In genomic region chr15:4228055-4228454, GRCm38 (mm10) we compare ENCODE assay signal across 28 mouse cellular contexts.
A peak's percentile ranks its signal among the peaks of the same experiment; 100 is the strongest.
DNase-seq lines count a peak whose midpoint lies in the region; ATAC-seq and TF ChIP-seq lines count a peak whose summit lies in the region.
"Had no signal": no experiment of that assay in that cellular context is flagged by ENCODE, and none has a peak within 500 bp of the region (broad histone marks: within the 10 kb centered on the region; RNA-seq: fewer than 3 reads in every experiment).

No protein-coding gene starts in this region.

- H3K4me3 ChIP-seq in kidney, embryonic 14.5 days (ENCODE audit: low read length): no peak overlapping the region
- H3K4me3 ChIP-seq in kidney, adult 2 months (ENCODE audit: insufficient read depth, low read depth, low read length): no peak overlapping the region
- H3K4me3 ChIP-seq in limb, embryonic 13.5 days: no peak overlapping the region
- H3K4me3 ChIP-seq in limb, embryonic 10.5 days: no peak overlapping the region
- no peak overlapping the region for H3K4me3 ChIP-seq in embryonic facial prominence, embryonic 14.5 days (ENCODE audit: low read depth, low read length)
- no peak overlapping the region for H3K4me3 ChIP-seq in forebrain, embryonic 16.5 days (replicated peaks; ENCODE audit: low read length)
- H3K4me3 ChIP-seq: erythroblast, embryonic 14.5 days; forebrain, embryonic 12.5 days; heart, adult 2 months; heart, embryonic 15.5 days; hindbrain, embryonic 13.5 days; liver, embryonic 15.5 days; midbrain, embryonic 15.5 days; stomach, embryonic 15.5 days had no signal

- no peak for TF ChIP-seq POLR2A in kidney, adult 2 months (IDR thresholded peaks at IDR 0.05; ENCODE audit: low read depth, low read length)

- no peaks in the 10 kb centered on the region for H3K36me3 ChIP-seq in kidney, embryonic 14.5 days (ENCODE audit: control insufficient read depth, insufficient read depth, low read length)
- H3K36me3 ChIP-seq in kidney, adult 2 months (ENCODE audit: control insufficient read depth, insufficient read depth, low read length): no peaks in the 10 kb centered on the region
- H3K36me3 ChIP-seq in limb, embryonic 13.5 days: no peaks in the 10 kb centered on the region
- no peaks in the 10 kb centered on the region for H3K36me3 ChIP-seq in limb, embryonic 10.5 days
- H3K36me3 ChIP-seq in embryonic facial prominence, embryonic 14.5 days (ENCODE audit: control insufficient read depth, insufficient read depth, low read length): no peaks in the 10 kb centered on the region
- no peaks in the 10 kb centered on the region for H3K36me3 ChIP-seq in forebrain, embryonic 16.5 days (ENCODE audit: control insufficient read depth, insufficient read depth)
- H3K36me3 ChIP-seq: forebrain, embryonic 12.5 days; heart, embryonic 15.5 days; hindbrain, embryonic 13.5 days; liver, embryonic 15.5 days; midbrain, embryonic 15.5 days; stomach, embryonic 15.5 days had no signal

- no peak overlapping the region for H3K4me2 ChIP-seq in kidney, embryonic 14.5 days (replicated peaks; ENCODE audit: low read depth, low read length)
- no peak overlapping the region for H3K4me2 ChIP-seq in limb, embryonic 13.5 days (replicated peaks)
- no peak overlapping the region for H3K4me2 ChIP-seq in embryonic facial prominence, embryonic 14.5 days (ENCODE audit: low read depth, low read length)
- no peak overlapping the region for H3K4me2 ChIP-seq in forebrain, embryonic 16.5 days (ENCODE audit: low read length)
- H3K4me2 ChIP-seq: forebrain, embryonic 12.5 days; heart, embryonic 15.5 days; hindbrain, embryonic 13.5 days; liver, embryonic 15.5 days; midbrain, embryonic 15.5 days; stomach, embryonic 15.5 days had no signal

- H3K27ac ChIP-seq in kidney, embryonic 14.5 days (ENCODE audit: low read depth, low read length): no peak overlapping the region
- no peak overlapping the region for H3K27ac ChIP-seq in kidney, adult 2 months (ENCODE audit: insufficient read depth, low read depth, low read length)
- H3K27ac ChIP-seq in limb, embryonic 13.5 days: no peak overlapping the region
- no peak overlapping the region for H3K27ac ChIP-seq in limb, embryonic 10.5 days
- H3K27ac ChIP-seq in embryonic facial prominence, embryonic 14.5 days (replicated peaks; ENCODE audit: low read depth, low read length): no peak overlapping the region
- no peak overlapping the region for H3K27ac ChIP-seq in forebrain, embryonic 16.5 days (ENCODE audit: low read length)
- H3K27ac ChIP-seq: forebrain, embryonic 12.5 days; heart, adult 2 months; heart, embryonic 15.5 days; hindbrain, embryonic 13.5 days; liver, embryonic 15.5 days; midbrain, embryonic 15.5 days; stomach, embryonic 15.5 days had no signal

- H3K9me3 ChIP-seq in kidney, embryonic 14.5 days (ENCODE audit: control insufficient read depth, low read length): no peaks in the 10 kb centered on the region
- no peaks in the 10 kb centered on the region for H3K9me3 ChIP-seq in limb, embryonic 13.5 days
- no peaks in the 10 kb centered on the region for H3K9me3 ChIP-seq in limb, embryonic 10.5 days (replicated peaks)
- H3K9me3 ChIP-seq in embryonic facial prominence, embryonic 14.5 days (ENCODE audit: control insufficient read depth, low read length): no peaks in the 10 kb centered on the region
- H3K9me3 ChIP-seq in forebrain, embryonic 16.5 days (ENCODE audit: control insufficient read depth, low read length): no peaks in the 10 kb centered on the region
- H3K9me3 ChIP-seq: forebrain, embryonic 12.5 days; heart, embryonic 15.5 days; hindbrain, embryonic 13.5 days; liver, embryonic 15.5 days; midbrain, embryonic 15.5 days; stomach, embryonic 15.5 days had no signal

- no peaks in the 10 kb centered on the region for H3K4me1 ChIP-seq in kidney, embryonic 14.5 days (ENCODE audit: control insufficient read depth, insufficient read depth, low read length)
- no peaks in the 10 kb centered on the region for H3K4me1 ChIP-seq in kidney, adult 2 months (ENCODE audit: control insufficient read depth, insufficient read depth, low read length)
- H3K4me1 ChIP-seq in limb, embryonic 13.5 days: no peaks in the 10 kb centered on the region
- no peaks in the 10 kb centered on the region for H3K4me1 ChIP-seq in limb, embryonic 10.5 days
- no peaks in the 10 kb centered on the region for H3K4me1 ChIP-seq in embryonic facial prominence, embryonic 14.5 days (ENCODE audit: control insufficient read depth, insufficient read depth, low read length)
- H3K4me1 ChIP-seq in forebrain, embryonic 16.5 days (replicated peaks; ENCODE audit: control insufficient read depth, insufficient read depth, low read length): no peaks in the 10 kb centered on the region
- H3K4me1 ChIP-seq: forebrain, embryonic 12.5 days; hindbrain, embryonic 13.5 days; liver, embryonic 15.5 days; midbrain, embryonic 15.5 days; stomach, embryonic 15.5 days had no signal

- ATAC-seq in kidney, embryonic 14.5 days (ENCODE audit: low FRiP score, low TSS enrichment): peak; percentile 91; the same call in 1 of the 2 replicates
- peak; percentile 61 for ATAC-seq in limb, embryonic 13.5 days (ENCODE audit: low FRiP score, low read depth)
- ATAC-seq in embryonic facial prominence, embryonic 14.5 days (ENCODE audit: low read depth): no peak
- ATAC-seq in forebrain, embryonic 16.5 days: no peak
- ATAC-seq: CD4-positive, CD25-positive, alpha-beta regulatory T cell, adult 4 months; midbrain, embryonic 15.5 days had no signal

- no peak overlapping the region for H3K9ac ChIP-seq in kidney, embryonic 14.5 days (ENCODE audit: low read depth, low read length)
- no peak overlapping the region for H3K9ac ChIP-seq in limb, embryonic 13.5 days
- no peak overlapping the region for H3K9ac ChIP-seq in embryonic facial prominence, embryonic 14.5 days (ENCODE audit: low read depth, low read length)
- H3K9ac ChIP-seq in forebrain, embryonic 16.5 days (replicated peaks; ENCODE audit: low read depth, low read length): no peak overlapping the region
- H3K9ac ChIP-seq: forebrain, embryonic 12.5 days; heart, embryonic 15.5 days; hindbrain, embryonic 13.5 days; liver, embryonic 15.5 days; midbrain, embryonic 15.5 days; stomach, embryonic 15.5 days had no signal

- H3K27me3 ChIP-seq in kidney, embryonic 14.5 days (ENCODE audit: control insufficient read depth, insufficient read depth, low read length): no peaks in the 10 kb centered on the region
- H3K27me3 ChIP-seq in kidney, adult 2 months (replicated peaks; ENCODE audit: control insufficient read depth, insufficient read depth, low read length): no peaks in the 10 kb centered on the region
- H3K27me3 ChIP-seq in limb, embryonic 13.5 days: no peaks in the 10 kb centered on the region
- no peaks in the 10 kb centered on the region for H3K27me3 ChIP-seq in limb, embryonic 10.5 days (ENCODE audit: low read depth, poor library complexity, severe bottlenecking)
- no peaks in the 10 kb centered on the region for H3K27me3 ChIP-seq in embryonic facial prominence, embryonic 14.5 days (replicated peaks; ENCODE audit: control insufficient read depth, insufficient read depth, low read length)
- H3K27me3 ChIP-seq in forebrain, embryonic 16.5 days (replicated peaks; ENCODE audit: control insufficient read depth, insufficient read depth, low read length): no peaks in the 10 kb centered on the region
- H3K27me3 ChIP-seq: forebrain, embryonic 12.5 days; heart, embryonic 15.5 days; hindbrain, embryonic 13.5 days; liver, embryonic 15.5 days; midbrain, embryonic 15.5 days; stomach, embryonic 15.5 days had no signal

- no peak for DNase-seq in kidney, adult 2 months
- no peak for DNase-seq in limb, embryonic 10.5 days (ENCODE audit: low spot score)
- DNase-seq in embryo, embryonic 10.5 days (ENCODE audit: low spot score): peak; percentile 27
- DNase-seq in embryonic facial prominence, embryonic 14.5 days (ENCODE audit: low spot score): peak; percentile 12
- no peak for DNase-seq in cerebellum, adult 8-10 months
- DNase-seq: adrenal gland, postnatal 25 days; cerebellum, adult 9-11 months; gastrocnemius, postnatal 36 days; heart, adult 2 months; heart, postnatal 36 days; kidney, postnatal 14 days; layer of hippocampus, adult 9-11 months; liver; lung, postnatal 36 days; right cerebral cortex, postnatal 4 days; thymus, adult 18-20 months; thymus, postnatal 36 days had no signal

- 17% methylated on average over 6 of the region's 6 CpGs for WGBS in kidney, embryonic 14.5 days
- WGBS in kidney, adult 2 months: 14% methylated on average over 6 of the region's 6 CpGs
- 34% methylated on average over 6 of the region's 6 CpGs for WGBS in limb, embryonic 13.5 days
- WGBS in limb, embryonic 10.5 days: 41% methylated on average over 6 of the region's 6 CpGs
- WGBS in embryonic facial prominence, embryonic 14.5 days: 41% methylated on average over 6 of the region's 6 CpGs
- 83% methylated on average over 6 of the region's 6 CpGs for WGBS in forebrain, embryonic 16.5 days

- no peak for TF ChIP-seq CTCF in kidney, adult 2 months (conservative IDR thresholded peaks at IDR 0.05; ENCODE audit: insufficient read depth, insufficient read length, low read depth, low read length)

Comparison
In these comparisons a context has a peak if more than half of its experiments do, and no peak if none do; other contexts are left out.
1. ATAC-seq: peak in kidney, embryonic 14.5 days (single experiment) and limb, embryonic 13.5 days (single experiment); none in embryonic facial prominence, embryonic 14.5 days (single experiment) and forebrain, embryonic 16.5 days (single experiment).
2. DNase-seq: peak in embryo, embryonic 10.5 days (single experiment) and embryonic facial prominence, embryonic 14.5 days (single experiment); none in kidney, adult 2 months (single experiment), limb, embryonic 10.5 days (single experiment) and cerebellum, adult 8-10 months (single experiment).